9 mouse cellular contexts compared by ENCODE assay signal in genomic region chr11:43474225-43474774, GRCm38 (mm10). TPM values are rescaled to one million over a fixed set of nuclear protein-coding genes. Genes with fewer than 3 reads are reported as not detected.
DNase-seq lines count a peak whose midpoint lies in the region; ATAC-seq lines count a peak whose summit lies in the region.
"Had no signal": no experiment of that assay in that cellular context is flagged by ENCODE, and none has a peak within 500 bp of the region (broad histone marks: within the 10 kb centered on the region; RNA-seq: fewer than 3 reads in every experiment).

Gene C1qtnf2 (plus strand): TSS chr11:43474276.

- peak within 1 kb of the TSS; percentile 39 for H3K4me3 ChIP-seq in embryonic facial prominence, embryonic 15.5 days (replicated peaks)
- peak within 1 kb of the TSS; percentile 46 for H3K4me3 ChIP-seq in heart, embryonic 15.5 days
- peak within 1 kb of the TSS; percentile 45 for H3K4me3 ChIP-seq in limb, embryonic 10.5 days
- H3K4me3 ChIP-seq in midbrain, embryonic 11.5 days (ENCODE audit: low read depth, low read length): peak within 1 kb of the TSS; percentile 31
- H3K4me3 ChIP-seq: erythroblast, embryonic 14.5 days had no signal

- no peaks in the 10 kb centered on the region for H3K9me3 ChIP-seq in embryonic facial prominence, embryonic 15.5 days (replicated peaks)
- H3K9me3 ChIP-seq in heart, embryonic 15.5 days (replicated peaks): no peaks in the 10 kb centered on the region
- H3K9me3 ChIP-seq in limb, embryonic 10.5 days (replicated peaks): no peaks in the 10 kb centered on the region
- H3K9me3 ChIP-seq in midbrain, embryonic 11.5 days (ENCODE audit: control insufficient read depth, low read length): no peaks in the 10 kb centered on the region

- peak within 1 kb of the TSS; percentile 11; the same call in 1 of the 2 replicates for H3K27ac ChIP-seq in embryonic facial prominence, embryonic 15.5 days (replicated peaks)
- no peak within 1 kb of the TSS for H3K27ac ChIP-seq in heart, embryonic 15.5 days
- H3K27ac ChIP-seq in limb, embryonic 10.5 days: peak within 1 kb of the TSS; percentile 32; the same call in 1 of the 2 replicates
- H3K27ac ChIP-seq in midbrain, embryonic 11.5 days (ENCODE audit: low read depth, low read length): no peak within 1 kb of the TSS

- peaks cover 19% of the 10 kb centered on the region for H3K4me1 ChIP-seq in embryonic facial prominence, embryonic 15.5 days
- peaks cover 14% of the 10 kb centered on the region for H3K4me1 ChIP-seq in heart, embryonic 15.5 days (replicated peaks)
- peaks cover 13% of the 10 kb centered on the region for H3K4me1 ChIP-seq in limb, embryonic 10.5 days
- peaks cover 5% of the 10 kb centered on the region; the same call in 1 of the 2 replicates for H3K4me1 ChIP-seq in midbrain, embryonic 11.5 days (ENCODE audit: control insufficient read depth, insufficient read depth, low read length)

- peak within 1 kb of the TSS; percentile 18; the same call in 1 of the 2 replicates for H3K9ac ChIP-seq in embryonic facial prominence, embryonic 15.5 days
- peak within 1 kb of the TSS; percentile 41; the same call in 1 of the 2 replicates for H3K9ac ChIP-seq in heart, embryonic 15.5 days
- H3K9ac ChIP-seq in midbrain, embryonic 11.5 days (ENCODE audit: low read length): peak within 1 kb of the TSS; percentile 17

- H3K4me2 ChIP-seq in embryonic facial prominence, embryonic 15.5 days (replicated peaks): peak within 1 kb of the TSS; percentile 59
- peak within 1 kb of the TSS; percentile 76 for H3K4me2 ChIP-seq in heart, embryonic 15.5 days
- peak within 1 kb of the TSS; percentile 66 for H3K4me2 ChIP-seq in midbrain, embryonic 11.5 days

- H3K27me3 ChIP-seq in embryonic facial prominence, embryonic 15.5 days: no peaks in the 10 kb centered on the region
- H3K27me3 ChIP-seq in heart, embryonic 15.5 days: no peaks in the 10 kb centered on the region; the same call in 1 of the 2 replicates
- peaks cover 24% of the 10 kb centered on the region; the same call in 1 of the 2 replicates for H3K27me3 ChIP-seq in limb, embryonic 10.5 days (ENCODE audit: low read depth, poor library complexity, severe bottlenecking)
- no peaks in the 10 kb centered on the region for H3K27me3 ChIP-seq in midbrain, embryonic 11.5 days (ENCODE audit: control insufficient read depth, insufficient read depth, low read length)

- peak; percentile 19 to 22 for DNase-seq in B cell, adult 2 months
- DNase-seq in MEL-GATA-1-ER (ENCODE audit: extremely low read depth, low read depth): peak; percentile 77
- peak; percentile 58 for DNase-seq in limb, embryonic 10.5 days (ENCODE audit: low spot score)
- DNase-seq in midbrain, embryonic 11.5 days (ENCODE audit: low spot score, missing footprints): peak; percentile 92
- DNase-seq in urinary bladder, adult 2 months (ENCODE audit: low spot score): no peak
- DNase-seq in thymus, adult 18-20 months: no peak

- H3K36me3 ChIP-seq in embryonic facial prominence, embryonic 15.5 days: no peaks in the 10 kb centered on the region
- no peaks in the 10 kb centered on the region for H3K36me3 ChIP-seq in heart, embryonic 15.5 days
- H3K36me3 ChIP-seq in limb, embryonic 10.5 days: no peaks in the 10 kb centered on the region
- no peaks in the 10 kb centered on the region for H3K36me3 ChIP-seq in midbrain, embryonic 11.5 days (ENCODE audit: control insufficient read depth, insufficient read depth, low read length)

- WGBS in embryonic facial prominence, embryonic 15.5 days: 4% methylated on average over 24 of the region's 24 CpGs
- 3% methylated on average over 24 of the region's 24 CpGs for WGBS in heart, embryonic 15.5 days
- WGBS in limb, embryonic 10.5 days: 4% methylated on average over 24 of the region's 24 CpGs
- WGBS in midbrain, embryonic 11.5 days: 3% methylated on average over 24 of the region's 24 CpGs

- 0 out of 2 replicates have a peak, but pooled peaks have one; percentile 51 for ATAC-seq in embryonic facial prominence, embryonic 15.5 days (ENCODE audit: insufficient number of reproducible peaks, low FRiP score, low TSS enrichment, low read depth)
- peak; percentile 58; the same call in 1 of the 2 replicates for ATAC-seq in heart, embryonic 15.5 days (replicated peaks; ENCODE audit: insufficient number of reproducible peaks, insufficient read depth, low FRiP score, low read depth)
- peak; percentile 78 for ATAC-seq in midbrain, embryonic 11.5 days (ENCODE audit: low FRiP score)

RNA-seq across cellular contexts. Expression of gene C1qtnf2, which starts in this region (rescaled TPM):
- polyA plus RNA-seq in embryonic facial prominence, embryonic 15.5 days (2015; fragmentation: Nextera tagmentation; extraction: Ambion mirVana): 30.4 and 38.4 TPM in 2 replicates
- polyA plus RNA-seq in heart, embryonic 15.5 days (2015; fragmentation: Nextera tagmentation; extraction: Ambion mirVana): 6.4 and 8.1 TPM in 2 replicates
- polyA plus RNA-seq in limb, embryonic 10.5 days (2016; fragmentation: Nextera tagmentation; extraction: Ambion mirVana): 0.45 and 0.64 TPM in 2 replicates
- polyA plus RNA-seq in midbrain, embryonic 11.5 days (2014; fragmentation: Nextera tagmentation; extraction: Ambion mirVana): 2.7 and 3.1 TPM in 2 replicates
- polyA plus RNA-seq in urinary bladder, adult 2 months (2012; rRNA removed): 47.2 and 53.2 TPM in 2 replicates
- polyA plus RNA-seq: erythroblast, embryonic 14.5 days had no signal

Comparison
In these comparisons a context has a peak if more than half of its experiments do, and no peak if none do; other contexts are left out.
1. Peak in DNase-seq, H3K4me3 ChIP-seq and H3K27ac ChIP-seq in limb, embryonic 10.5 days; RNA of the gene not detected or under 1 TPM.
2. DNase-seq: peak in B cell, adult 2 months (2 of 2), MEL-GATA-1-ER (single experiment) and midbrain, embryonic 11.5 days (single experiment); none in urinary bladder, adult 2 months (single experiment) and thymus, adult 18-20 months (0 of 2).
3. Peak in every context shown above with its lines, with median percentiles within 50 percentile points of each other: ATAC-seq, H3K4me2 ChIP-seq, H3K4me3 ChIP-seq and H3K9ac ChIP-seq.